Mouse (Mus musculus) intestine, postnatal 0 days (tissue): ENCODE data around the gene Taf12. TPM values are rescaled to one million over a fixed set of nuclear protein-coding genes. Genes with fewer than 3 reads are reported as not detected.

ENCODE experiments used
- ATAC-seq: fragments of 200-750 bp; cut with Nextera tagmentation; 2 replicates; pipeline ENCODE4 v1.8.0; 2017; ENCODE audit warnings: mild to moderate bottlenecking, moderate TSS enrichment, moderate library complexity
- H3K27ac ChIP-seq: fragments of 300-500 bp; sonication (generic); 2 replicates; pipeline ENCODE4 v1.5.1; 2014; ENCODE audit warnings: mild to moderate bottlenecking, low read depth, low read length, moderate library complexity
- H3K27me3 ChIP-seq: fragments of 300-500 bp; sonication (generic); replicated peaks from 2 replicates; pipeline ENCODE4 v1.6.1; 2014; ENCODE audit warnings: low read length, mixed read lengths; ENCODE audit not compliant: control insufficient read depth, insufficient read depth
- H3K36me3 ChIP-seq: fragments of 300-500 bp; sonication (generic); 2 replicates; pipeline ENCODE4 v1.6.1; 2014; ENCODE audit warnings: mild to moderate bottlenecking, moderate library complexity; ENCODE audit not compliant: control insufficient read depth, insufficient read depth
- H3K4me1 ChIP-seq: fragments of 300-500 bp; sonication (generic); replicated peaks from 2 replicates; pipeline ENCODE4 v1.6.1; 2014; ENCODE audit warnings: antibody characterized with exemption, low read length, mixed read lengths; ENCODE audit not compliant: control insufficient read depth, insufficient read depth
- H3K4me2 ChIP-seq: fragments of 300-500 bp; sonication (generic); replicated peaks from 2 replicates; pipeline ENCODE4 v1.6.1; 2014; ENCODE audit warnings: low read depth, mild to moderate bottlenecking, moderate library complexity
- H3K4me3 ChIP-seq: fragments of 300-500 bp; sonication (generic); 2 replicates; pipeline ENCODE4 v1.5.1; 2014; ENCODE audit warnings: low read depth, low read length
- H3K9ac ChIP-seq: fragments of 300-500 bp; sonication (generic); 2 replicates; pipeline ENCODE4 v1.6.1; 2014; ENCODE audit warnings: mild to moderate bottlenecking, low read depth, low read length
- H3K9me3 ChIP-seq: fragments of 300-500 bp; sonication (generic); 2 replicates; pipeline ENCODE4 v1.6.1; 2016; ENCODE audit warnings: mixed run types; ENCODE audit not compliant: control insufficient read depth
- CTCF ChIP-seq: sonication (generic); IDR thresholded peaks from 2 replicates; pipeline ENCODE4 v1.5.1; 2016; ENCODE audit warnings: low read depth, mild to moderate bottlenecking, control low read depth, antibody characterized with exemption, moderate library complexity
- WGBS: fragments of 180-500 bp; shearing (Covaris S2); extraction: QIAGEN DNeasy Blood & Tissue Kit; methylation state at CpG from one replicate; pipeline ENCODE4 v1.1.7; 2014; 5-methylcytosine and 5-hydroxymethylcytosine counted together
- polyA plus RNA-seq: library from polyadenylated mRNA; unstranded; fragments of >200 nt; fragmentation: Nextera tagmentation; extraction: Ambion mirVana; gene quantifications from 2 replicates; pipeline ENCODE4 v1.2.1, GENCODE M21; 2015

Taf12 gene
- polyA plus RNA-seq, 1 experiment from 2014 or later: 43.2 TPM

DNA sequence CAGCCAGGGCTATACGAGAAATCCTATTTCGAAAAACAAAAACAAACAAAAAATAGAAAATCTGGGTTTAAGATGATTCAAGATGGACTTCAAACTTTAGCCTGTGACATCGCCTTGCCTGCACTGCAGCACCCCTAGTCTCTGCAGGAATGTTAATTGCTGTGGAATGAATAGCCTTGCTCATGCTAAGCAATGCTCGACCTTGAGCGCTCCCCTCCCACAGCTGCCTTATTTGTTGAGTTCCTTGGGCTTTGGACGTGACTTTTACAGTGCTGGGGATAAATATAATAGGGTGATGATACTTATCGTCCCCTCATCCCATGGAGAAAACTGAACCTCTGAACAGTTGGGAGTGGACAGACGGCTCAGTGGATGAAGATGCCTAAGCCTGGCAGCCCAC, 41.5 kb downstream of the Taf12 start:
- Histone ChIP-seq H3K4me3 (no peak overlapping the region), H3K36me3 (peaks cover 78% of the 10 kb centered on the region), H3K27me3 (no peaks in the 10 kb centered on the region), H3K27ac (0 out of 2 replicates have a peak overlapping the region, but pooled peaks have one; percentile 7), H3K9ac (no peak overlapping the region), H3K9me3 (no peaks in the 10 kb centered on the region), H3K4me1 (no peaks in the 10 kb centered on the region), H3K4me2 (no peak overlapping the region)
- WGBS: 59% methylated on average over 8 of the region's 8 CpGs
- no peak for TF ChIP-seq CTCF
- peak; percentile 70; the same call in 1 of the 2 replicates for ATAC-seq

DNA sequence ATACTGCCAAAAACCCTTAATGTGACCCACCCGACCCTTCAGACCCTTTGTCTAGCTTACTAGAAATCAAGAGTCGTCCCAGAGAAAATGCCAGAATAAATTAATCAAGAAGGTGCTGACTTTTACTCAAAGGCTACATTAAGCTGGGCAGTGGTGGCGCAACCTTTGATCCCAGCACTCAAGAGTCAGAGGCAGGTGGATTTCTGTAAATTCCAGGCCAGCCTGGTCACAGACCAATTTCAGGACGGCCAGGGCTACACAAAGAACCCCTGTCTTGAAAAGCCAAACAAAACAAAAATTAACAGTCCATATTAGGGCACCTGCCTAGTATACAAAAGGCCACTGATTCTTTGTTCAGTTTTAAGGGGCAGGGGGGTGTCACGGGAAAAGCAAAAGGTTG, 52.3 kb downstream of the Taf12 start:
- H3K27me3 ChIP-seq: no peaks in the 10 kb centered on the region
- H3K9ac ChIP-seq: no peak overlapping the region
- no peak overlapping the region for H3K4me3 ChIP-seq
- H3K27ac ChIP-seq: no peak overlapping the region
- H3K4me1 ChIP-seq: no peaks in the 10 kb centered on the region; the same call in 1 of the 2 replicates
- ATAC-seq: no peak
- WGBS: 74% methylated on average over 5 of the region's 5 CpGs
- peaks cover 45% of the 10 kb centered on the region for H3K36me3 ChIP-seq
- TF ChIP-seq CTCF: no peak
- H3K9me3 ChIP-seq: no peaks in the 10 kb centered on the region
- H3K4me2 ChIP-seq: no peak overlapping the region

DNA sequence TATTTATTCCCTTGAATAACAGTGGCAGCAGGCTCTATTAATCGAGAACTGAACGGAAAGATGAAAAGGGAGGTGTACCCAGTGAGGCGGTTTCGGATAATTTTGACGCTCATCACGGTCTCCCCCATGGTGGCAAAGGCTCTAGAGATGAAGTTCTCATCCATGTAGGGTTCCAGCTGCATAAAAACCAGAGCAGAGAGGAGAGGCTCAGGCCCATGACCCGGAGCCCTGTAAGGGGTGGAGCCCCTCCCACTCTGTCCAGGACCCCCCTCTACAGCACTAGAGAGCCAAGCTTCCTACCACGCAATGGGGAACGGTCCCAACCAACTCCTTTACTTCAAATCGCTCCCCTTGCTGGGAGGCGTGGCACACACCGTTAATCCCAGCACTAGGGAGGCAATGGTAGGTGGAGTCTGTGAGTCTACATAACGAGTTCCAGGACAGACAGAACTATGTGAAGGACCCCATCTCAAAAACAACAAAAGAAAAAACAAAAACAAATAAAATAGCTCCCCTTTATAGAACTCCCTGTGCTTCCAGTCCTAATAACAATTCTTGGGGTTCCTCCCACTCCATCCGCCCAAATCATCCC, 54.3 kb downstream of the Taf12 start:
- Histone ChIP-seq H3K9me3 (no peaks in the 10 kb centered on the region), H3K4me3 (peak overlapping the region; percentile 68), H3K27me3 (no peaks in the 10 kb centered on the region), H3K27ac (peak overlapping the region; percentile 89), H3K4me1 (no peaks in the 10 kb centered on the region; the same call in 1 of the 2 replicates), H3K9ac (peak overlapping the region; percentile 82), H3K4me2 (peak overlapping the region; percentile 67), H3K36me3 (peaks cover 46% of the 10 kb centered on the region)
- WGBS: 53% methylated on average over 14 of the region's 14 CpGs
- TF ChIP-seq CTCF: no peak
- ATAC-seq: no peak

DNA sequence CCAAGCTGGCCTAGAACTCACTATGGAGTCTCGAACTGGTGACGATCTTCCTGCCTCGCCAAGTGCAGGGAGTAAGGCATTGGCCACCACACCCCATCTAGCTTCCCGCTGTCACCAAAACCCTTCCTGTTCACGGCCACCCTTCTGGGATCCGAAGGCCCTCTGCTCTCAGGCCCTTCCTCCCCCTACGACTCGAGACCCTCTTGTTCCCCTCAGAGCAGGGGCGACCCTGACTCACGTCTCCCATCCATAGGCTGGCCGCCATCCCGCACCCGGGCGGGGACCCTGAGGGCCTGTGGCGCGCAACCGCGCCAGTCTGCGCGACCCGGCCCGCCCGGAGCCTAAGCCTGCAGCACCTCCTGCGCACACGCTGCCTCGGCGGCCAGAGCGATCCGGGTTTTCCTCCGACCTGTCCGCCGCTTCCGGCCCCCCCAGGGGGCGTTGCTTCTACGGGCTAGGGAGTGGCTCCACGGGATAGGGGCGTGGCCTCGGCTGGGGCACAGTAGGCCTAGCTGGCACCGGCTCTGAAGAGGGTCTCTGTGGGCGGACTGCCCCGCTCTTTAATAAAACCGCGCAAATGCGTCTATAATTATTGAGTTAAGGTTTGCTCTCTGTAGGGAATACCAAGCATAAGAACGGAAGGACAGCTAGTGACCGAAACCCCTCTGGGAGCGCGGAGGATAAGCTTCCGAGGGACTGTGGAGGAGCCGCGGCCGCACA, 55.1 kb downstream of the Taf12 start, which contains the start of gene Trnau1ap:
TSS of gene Trnau1ap (minus strand) at position 424 of the 720 bp plus-strand sequence.
- H3K27me3 ChIP-seq: no peaks in the 10 kb centered on the region
- peak; percentile 53; the same call in 1 of the 2 replicates for TF ChIP-seq CTCF
- peak within 1 kb of the TSS; percentile 82 for H3K9ac ChIP-seq
- no peaks in the 10 kb centered on the region; the same call in 1 of the 2 replicates for H3K4me1 ChIP-seq
- peak within 1 kb of the TSS; percentile 68 for H3K4me3 ChIP-seq
- 1% methylated on average over 52 of the region's 52 CpGs for WGBS
- ATAC-seq: peak; percentile 93
- H3K4me2 ChIP-seq: peak within 1 kb of the TSS; percentile 67
- peaks cover 47% of the 10 kb centered on the region for H3K36me3 ChIP-seq
- H3K9me3 ChIP-seq: no peaks in the 10 kb centered on the region
- peak within 1 kb of the TSS; percentile 89 for H3K27ac ChIP-seq

DNA sequence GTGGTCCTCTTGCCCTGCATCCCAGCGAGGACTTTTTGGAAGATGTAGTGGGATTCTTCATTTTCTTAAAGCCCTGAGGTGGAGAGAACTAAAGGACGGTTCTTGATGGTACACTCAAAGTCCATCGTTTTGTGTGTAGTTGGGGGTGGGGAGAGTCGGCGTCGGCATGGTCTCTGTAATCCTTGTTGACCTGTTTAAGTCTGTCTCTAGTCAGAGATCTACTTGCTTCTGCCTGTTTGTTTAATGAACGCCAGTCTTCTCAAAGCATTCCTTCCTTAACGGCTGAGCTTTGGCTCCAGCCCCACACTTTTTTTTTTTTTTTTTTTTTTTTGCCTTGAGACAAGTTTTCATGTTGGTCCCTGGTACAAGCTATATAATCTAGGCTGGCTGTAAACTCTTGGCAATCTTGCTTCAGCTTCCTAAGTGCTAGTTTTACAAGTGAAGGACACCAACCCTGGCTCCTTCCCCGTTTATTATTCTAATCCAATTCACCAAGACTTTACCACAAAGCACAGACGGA, 55.7 kb downstream of the Taf12 start:
- 8% methylated on average over 10 of the region's 10 CpGs for WGBS
- Histone ChIP-seq H3K4me1 (no peaks in the 10 kb centered on the region; the same call in 1 of the 2 replicates), H3K36me3 (peaks cover 47% of the 10 kb centered on the region), H3K9me3 (no peaks in the 10 kb centered on the region), H3K27ac (peak overlapping the region; percentile 89), H3K4me3 (peak overlapping the region; percentile 68), H3K9ac (peak overlapping the region; percentile 82), H3K27me3 (no peaks in the 10 kb centered on the region), H3K4me2 (peak overlapping the region; percentile 67)
- no peak for TF ChIP-seq CTCF
- ATAC-seq: peak; percentile 20

DNA sequence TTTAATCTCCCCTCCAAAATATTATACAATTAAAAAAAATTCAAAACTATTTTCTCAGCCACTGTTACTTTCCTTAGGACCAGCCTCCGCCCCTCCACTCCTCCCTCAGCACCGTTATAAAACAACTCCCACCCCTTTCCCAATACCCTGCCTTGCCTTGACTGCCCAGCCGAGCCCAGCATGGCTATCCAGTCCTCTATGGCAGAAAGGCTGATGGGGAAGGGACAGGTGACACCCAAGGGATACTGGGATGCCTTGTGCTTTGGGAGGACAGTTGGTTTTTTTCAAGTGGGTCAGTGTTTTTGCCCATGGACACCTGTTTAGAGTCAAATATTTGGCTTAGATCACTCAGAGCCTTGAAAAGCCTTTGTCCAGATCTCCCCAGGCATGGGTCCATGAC, 57.8 kb downstream of the Taf12 start:
- Histone ChIP-seq H3K4me2 (no peak overlapping the region), H3K36me3 (peaks cover 47% of the 10 kb centered on the region), H3K27ac (no peak overlapping the region), H3K9ac (no peak overlapping the region), H3K4me1 (no peaks in the 10 kb centered on the region; the same call in 1 of the 2 replicates), H3K27me3 (no peaks in the 10 kb centered on the region), H3K4me3 (no peak overlapping the region), H3K9me3 (no peaks in the 10 kb centered on the region)
- no peak for ATAC-seq
- TF ChIP-seq CTCF: no peak
- WGBS: 69% methylated on average over 3 of the region's 3 CpGs
